8 mouse cellular contexts compared by ENCODE assay signal in genomic region chr3:146326743-146327536, GRCm38 (mm10).
DNase-seq lines count a peak whose midpoint lies in the region; ATAC-seq lines count a peak whose summit lies in the region.

No protein-coding gene starts in this region.

- ATAC-seq in kidney, embryonic 14.5 days (ENCODE audit: low FRiP score, low TSS enrichment), result 0 out of 2 replicates have a peak, but pooled peaks have one; percentile 10
- no peak for ATAC-seq in embryonic facial prominence, embryonic 13.5 days (ENCODE audit: insufficient number of reproducible peaks, insufficient read depth, low FRiP score, low TSS enrichment, low read depth)
- peak; percentile 24; the same call in 1 of the 2 replicates for ATAC-seq in hindbrain, embryonic 15.5 days (ENCODE audit: low FRiP score, low read depth)
- peak; percentile 29 for ATAC-seq in midbrain, embryonic 13.5 days

- H3K4me3 ChIP-seq in kidney, embryonic 14.5 days (ENCODE audit: low read length), result no peak overlapping the region
- no peak overlapping the region; the same call in 1 of the 2 replicates for H3K4me3 ChIP-seq in embryonic facial prominence, embryonic 13.5 days
- peak overlapping the region; percentile 20 for H3K4me3 ChIP-seq in hindbrain, embryonic 15.5 days
- peak overlapping the region; percentile 32; the same call in 1 of the 2 replicates for H3K4me3 ChIP-seq in midbrain, embryonic 13.5 days (replicated peaks)

- no peak overlapping the region; the same call in 1 of the 2 replicates for H3K9ac ChIP-seq in kidney, embryonic 14.5 days (ENCODE audit: low read depth, low read length)
- no peak overlapping the region for H3K9ac ChIP-seq in embryonic facial prominence, embryonic 13.5 days
- H3K9ac ChIP-seq in hindbrain, embryonic 15.5 days, result 0 out of 2 replicates have a peak overlapping the region, but pooled peaks have one; percentile 48
- peak overlapping the region; percentile 54 for H3K9ac ChIP-seq in midbrain, embryonic 13.5 days (replicated peaks)

- no peaks in the 10 kb centered on the region for H3K36me3 ChIP-seq in kidney, embryonic 14.5 days (ENCODE audit: control insufficient read depth, insufficient read depth, low read length)
- no peaks in the 10 kb centered on the region for H3K36me3 ChIP-seq in embryonic facial prominence, embryonic 13.5 days
- H3K36me3 ChIP-seq in hindbrain, embryonic 15.5 days, result no peaks in the 10 kb centered on the region
- no peaks in the 10 kb centered on the region for H3K36me3 ChIP-seq in midbrain, embryonic 13.5 days

- H3K27ac ChIP-seq in kidney, embryonic 14.5 days (ENCODE audit: low read depth, low read length), result no peak overlapping the region
- no peak overlapping the region for H3K27ac ChIP-seq in embryonic facial prominence, embryonic 13.5 days
- peak overlapping the region; percentile 84 for H3K27ac ChIP-seq in hindbrain, embryonic 15.5 days (replicated peaks)
- peak overlapping the region; percentile 90 for H3K27ac ChIP-seq in midbrain, embryonic 13.5 days

- peaks cover 10% of the 10 kb centered on the region for H3K4me1 ChIP-seq in kidney, embryonic 14.5 days (ENCODE audit: control insufficient read depth, insufficient read depth, low read length)
- peaks cover 13% of the 10 kb centered on the region for H3K4me1 ChIP-seq in embryonic facial prominence, embryonic 13.5 days
- peaks cover 12% of the 10 kb centered on the region for H3K4me1 ChIP-seq in hindbrain, embryonic 15.5 days (replicated peaks)
- peaks cover 21% of the 10 kb centered on the region for H3K4me1 ChIP-seq in midbrain, embryonic 13.5 days (replicated peaks)

- 49% methylated on average over 14 of the region's 17 CpGs for WGBS in kidney, embryonic 14.5 days
- 39% methylated on average over 16 of the region's 17 CpGs for WGBS in embryonic facial prominence, embryonic 13.5 days
- 30% methylated on average over 15 of the region's 17 CpGs for whole genome bisulfite sequencing in hindbrain, embryonic 15.5 days
- 31% methylated on average over 17 of the region's 17 CpGs for WGBS in midbrain, embryonic 13.5 days

- no peaks in the 10 kb centered on the region for H3K27me3 ChIP-seq in kidney, embryonic 14.5 days (ENCODE audit: control insufficient read depth, insufficient read depth, low read length)
- H3K27me3 ChIP-seq in embryonic facial prominence, embryonic 13.5 days, result no peaks in the 10 kb centered on the region
- H3K27me3 ChIP-seq in hindbrain, embryonic 15.5 days, result peaks cover 4% of the 10 kb centered on the region; the same call in 1 of the 2 replicates
- H3K27me3 ChIP-seq in midbrain, embryonic 13.5 days, result peaks cover 12% of the 10 kb centered on the region; the same call in 1 of the 2 replicates

- H3K4me2 ChIP-seq in kidney, embryonic 14.5 days (replicated peaks; ENCODE audit: low read depth, low read length), result peak overlapping the region; percentile 64
- H3K4me2 ChIP-seq in embryonic facial prominence, embryonic 13.5 days, result peak overlapping the region; percentile 59
- H3K4me2 ChIP-seq in hindbrain, embryonic 15.5 days, result peak overlapping the region; percentile 60
- H3K4me2 ChIP-seq in midbrain, embryonic 13.5 days (replicated peaks), result peak overlapping the region; percentile 52

- H3K9me3 ChIP-seq in kidney, embryonic 14.5 days (ENCODE audit: control insufficient read depth, low read length), result no peaks in the 10 kb centered on the region
- no peaks in the 10 kb centered on the region for H3K9me3 ChIP-seq in embryonic facial prominence, embryonic 13.5 days
- no peaks in the 10 kb centered on the region for H3K9me3 ChIP-seq in hindbrain, embryonic 15.5 days
- H3K9me3 ChIP-seq in midbrain, embryonic 13.5 days, result no peaks in the 10 kb centered on the region

- no peak for DNase-seq in kidney, postnatal 25 days
- DNase-seq in adrenal gland, adult 2 months, result no peak
- no peak for DNase-seq in left cerebral cortex, adult 8-10 months (ENCODE audit: low spot score in 2 of 2)
- DNase-seq in c-Kit-positive CD71-positive TER-119-positive erythroid progenitor cells, embryonic 14.5 days (ENCODE audit: low spot score), result no peak

Comparison
In these comparisons a context has a peak if more than half of its experiments do, and no peak if none do; other contexts are left out.
1. H3K27ac ChIP-seq: peak in hindbrain, embryonic 15.5 days (single experiment) and midbrain, embryonic 13.5 days (single experiment); none in kidney, embryonic 14.5 days (single experiment) and embryonic facial prominence, embryonic 13.5 days (single experiment).
2. H3K4me3 ChIP-seq: peak in hindbrain, embryonic 15.5 days (single experiment) and midbrain, embryonic 13.5 days (single experiment); none in kidney, embryonic 14.5 days (single experiment) and embryonic facial prominence, embryonic 13.5 days (single experiment).
3. H3K9ac ChIP-seq: peak in hindbrain, embryonic 15.5 days (single experiment) and midbrain, embryonic 13.5 days (single experiment); none in kidney, embryonic 14.5 days (single experiment) and embryonic facial prominence, embryonic 13.5 days (single experiment).
4. Peak in every context shown above with its lines, with median percentiles within 50 percentile points of each other: H3K4me2 ChIP-seq.